Mouse (Mus musculus) CH12.LX (cell line): ENCODE data around the gene Reck.

Source experiments
- BHLHE40 ChIP-seq: IDR thresholded peaks from 2 replicates; pipeline ENCODE4 v1.6.1; 2011; ENCODE audit warnings: mild to moderate bottlenecking, low read depth, low read length, improper control_type of control experiment
- CHD1 ChIP-seq: IDR thresholded peaks from 2 replicates; pipeline ENCODE4 v1.6.1; 2012; ENCODE audit warnings: low read depth, low read length, improper control_type of control experiment, inconsistent platforms
- CHD2 ChIP-seq: IDR thresholded peaks from 2 replicates; pipeline ENCODE4 v1.6.1; 2011; ENCODE audit warnings: low read length, improper control_type of control experiment
- CTCF ChIP-seq, 2 experiments: IDR thresholded peaks in 1 of 2; conservative IDR thresholded peaks in 1 of 2; 2 replicates each; pipeline ENCODE4 v1.5.1; 2011 to 2012; ENCODE audit warnings: low read depth in 2 of 2, low read length in 2 of 2, improper control_type of control experiment in 1 of 2, inconsistent platforms in 1 of 2, mild to moderate bottlenecking in 1 of 2, moderate library complexity in 1 of 2
- ELF1 ChIP-seq: IDR thresholded peaks from 2 replicates; pipeline ENCODE4 v1.6.1; 2014; ENCODE audit warnings: low read depth, mild to moderate bottlenecking, inconsistent platforms, low read length, improper control_type of control experiment
- MAX ChIP-seq: IDR thresholded peaks from 2 replicates; pipeline ENCODE4 v1.6.1; 2011; ENCODE audit warnings: low read length, improper control_type of control experiment
- MEF2A ChIP-seq: IDR thresholded peaks from 2 replicates; pipeline ENCODE4 v1.6.1; 2014; ENCODE audit warnings: low read depth, mild to moderate bottlenecking, inconsistent platforms, low read length, improper control_type of control experiment, borderline replicate concordance
- POLR2A ChIP-seq: IDR thresholded peaks from 2 replicates; pipeline ENCODE4 v1.6.1; 2011; ENCODE audit warnings: low read depth, mild to moderate bottlenecking, improper control_type of control experiment, low read length
- POLR2AphosphoS2 ChIP-seq: IDR thresholded peaks from 2 replicates; pipeline ENCODE4 v1.6.1; 2011; ENCODE audit warnings: low read depth, low read length, improper control_type of control experiment
- RAD21 ChIP-seq: IDR thresholded peaks from 2 replicates; pipeline ENCODE4 v1.6.1; 2011; ENCODE audit warnings: low read depth, mild to moderate bottlenecking, low read length, improper control_type of control experiment, moderate library complexity
- TCF12 ChIP-seq: IDR thresholded peaks from 2 replicates; pipeline ENCODE4 v1.6.1; 2014; ENCODE audit warnings: low read depth, mild to moderate bottlenecking, inconsistent platforms, low read length, improper control_type of control experiment
- UBTF ChIP-seq: IDR thresholded peaks from 2 replicates; pipeline ENCODE4 v1.6.1; 2012; ENCODE audit warnings: low read depth, mild to moderate bottlenecking, inconsistent platforms, low read length, improper control_type of control experiment, moderate library complexity
- USF1 ChIP-seq: IDR thresholded peaks from 2 replicates; pipeline ENCODE4 v1.6.1; 2014; ENCODE audit warnings: low read depth, mild to moderate bottlenecking, inconsistent platforms, low read length, improper control_type of control experiment

DNA sequence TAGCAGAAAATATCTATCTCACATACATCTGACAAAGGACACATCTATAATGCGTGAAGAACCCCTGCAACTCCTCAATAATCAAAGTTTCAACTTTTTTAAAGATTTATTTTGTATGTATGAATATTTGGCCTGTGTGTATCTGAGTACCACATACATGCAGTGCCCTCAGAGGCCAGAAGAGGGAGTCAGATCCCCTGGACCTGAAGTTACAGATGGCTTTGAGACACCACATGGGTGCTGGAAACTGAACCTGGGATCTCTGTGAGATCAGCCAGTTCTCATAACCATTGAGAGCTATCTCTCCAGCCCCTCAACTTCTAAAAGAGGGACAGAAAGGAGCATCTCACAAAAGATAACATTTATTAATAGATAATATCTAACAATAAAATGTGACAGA lies 45.3 kb downstream of the Reck start:
- TF ChIP-seq ELF1 (no peak), CTCF (conservative IDR thresholded peaks at IDR 0.05 in 1 of 2, IDR thresholded peaks at IDR 0.05 in 1 of 2; ENCODE audit: low read depth in 2 of 2, low read length in 2 of 2) (peak in 1 of 2 experiments; percentile 35; a peak in 3 of 4 replicates), MAX (no peak), BHLHE40 (no peak), CHD2 (no peak), UBTF (no peak), RAD21 (no peak), MEF2A (no peak), CHD1 (no peak), POLR2AphosphoS2 (no peak), POLR2A (no peak), TCF12 (no peak), USF1 (no peak)
